Mouse (Mus musculus) Muller cell, postnatal 12 days (primary cell): ENCODE data around the gene Ccdc188.
A peak's percentile ranks its signal among the peaks of the same experiment; 100 is the strongest.

Experiments
- DNase-seq: peaks from one replicate; pipeline ENCODE4 v3.0.0-alpha.2; 2015; ENCODE audit errors: inconsistent ontology term

Gene Ccdc188

DNA sequence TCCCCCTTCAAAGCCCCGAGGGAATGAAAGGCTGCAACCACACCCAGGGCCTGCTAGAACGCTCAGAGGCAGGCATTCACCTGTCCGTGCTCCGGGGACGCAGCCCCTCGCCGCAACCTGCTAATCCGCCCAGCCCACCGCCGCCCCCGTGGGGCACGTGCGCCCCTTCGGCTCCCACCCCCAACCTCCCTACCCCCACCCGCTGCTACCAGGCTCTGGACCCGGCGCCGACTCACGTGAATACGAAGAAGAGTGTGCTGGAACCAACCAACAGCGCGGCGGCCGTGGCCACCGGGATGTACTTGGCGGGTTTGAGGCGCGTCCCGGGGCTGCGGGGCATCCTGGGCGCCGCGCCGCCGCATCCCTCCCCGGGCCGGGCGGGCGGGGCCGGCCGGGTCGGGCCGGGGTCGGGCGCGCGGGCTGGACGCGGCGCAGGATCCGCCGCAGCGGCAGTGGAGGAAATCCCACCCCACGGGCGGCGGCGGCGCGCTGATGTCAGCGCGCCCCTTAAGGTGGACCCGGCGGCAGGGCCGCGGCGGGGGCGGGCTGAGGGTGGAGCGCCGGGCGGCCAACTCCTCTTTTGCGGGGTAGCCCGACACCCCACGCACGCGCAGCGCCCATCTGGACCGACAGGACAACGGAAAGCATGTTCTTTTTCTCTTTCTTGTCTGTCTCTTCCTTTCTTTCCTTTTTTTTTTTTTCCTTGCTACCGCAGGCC, 17.2 kb downstream of the Ccdc188 start, which contains the start of gene Zdhhc8:
Zdhhc8 (minus strand) TSS at position 466 of the 718 bp plus-strand sequence.
- DNase-seq: peak; percentile 89

- peak; percentile 69 for DNase-seq
Observed at GRCm38 (mm10) chr16:18235389-18236065, 17.8 kb downstream of the Ccdc188 start.

GRCm38 (mm10) chr16:18236676-18237501, 19.2 kb downstream of the Ccdc188 start:
- DNase-seq: no peak

GRCm38 (mm10) chr16:18241581-18241980, 23.9 kb downstream of the Ccdc188 start:
- DNase-seq: no peak

DNA sequence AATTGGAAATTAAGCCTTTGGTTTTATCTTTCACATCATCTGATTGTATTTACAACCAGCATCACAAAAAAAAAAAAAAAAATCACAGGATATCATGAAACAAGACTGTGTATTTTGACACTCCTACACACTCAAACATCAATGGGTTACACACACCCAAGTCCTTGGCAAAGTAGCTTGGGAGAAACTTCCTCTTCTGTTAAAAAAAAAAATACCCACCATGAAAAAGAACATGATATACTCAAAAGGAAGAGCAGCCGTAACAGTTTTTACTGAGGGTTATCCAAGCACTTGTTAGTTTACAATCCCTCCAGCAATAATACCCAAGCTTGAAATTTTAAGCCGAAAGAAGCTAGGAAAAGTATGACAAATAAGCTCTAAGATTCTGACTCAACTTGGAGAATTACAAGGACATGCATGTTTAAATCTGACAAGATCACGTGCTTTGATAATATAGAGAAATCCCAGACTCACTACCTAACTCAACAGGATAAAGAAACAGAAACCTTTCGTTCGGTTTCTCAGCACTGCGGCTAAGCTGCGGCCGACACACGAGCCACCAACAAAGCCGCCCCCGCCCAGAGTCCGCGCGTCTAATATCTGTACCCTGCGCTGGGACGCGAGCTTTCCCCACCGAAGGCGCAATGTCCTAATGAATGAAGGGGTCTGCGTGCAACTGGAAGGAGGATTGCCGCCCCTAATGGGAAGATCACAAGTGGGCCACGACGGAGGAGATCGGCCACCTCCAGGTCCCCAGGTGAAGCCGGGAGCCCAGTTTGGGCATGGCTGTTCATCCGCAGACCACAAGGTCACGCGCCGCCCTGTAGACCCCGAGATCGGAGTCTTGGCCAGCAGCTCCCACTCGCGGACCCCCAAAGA, 30.1 kb downstream of the Ccdc188 start:
- peak; percentile 55 for DNase-seq

GRCm38 (mm10) chr16:18248433-18249363, 31.0 kb downstream of the Ccdc188 start, which contains the start of the genes Trmt2a and Ranbp1:
Gene Trmt2a (plus strand): TSS chr16:18248679.
Gene Ranbp1 (minus strand): TSS chr16:18248732.
- peak; percentile 99 for DNase-seq

DNA sequence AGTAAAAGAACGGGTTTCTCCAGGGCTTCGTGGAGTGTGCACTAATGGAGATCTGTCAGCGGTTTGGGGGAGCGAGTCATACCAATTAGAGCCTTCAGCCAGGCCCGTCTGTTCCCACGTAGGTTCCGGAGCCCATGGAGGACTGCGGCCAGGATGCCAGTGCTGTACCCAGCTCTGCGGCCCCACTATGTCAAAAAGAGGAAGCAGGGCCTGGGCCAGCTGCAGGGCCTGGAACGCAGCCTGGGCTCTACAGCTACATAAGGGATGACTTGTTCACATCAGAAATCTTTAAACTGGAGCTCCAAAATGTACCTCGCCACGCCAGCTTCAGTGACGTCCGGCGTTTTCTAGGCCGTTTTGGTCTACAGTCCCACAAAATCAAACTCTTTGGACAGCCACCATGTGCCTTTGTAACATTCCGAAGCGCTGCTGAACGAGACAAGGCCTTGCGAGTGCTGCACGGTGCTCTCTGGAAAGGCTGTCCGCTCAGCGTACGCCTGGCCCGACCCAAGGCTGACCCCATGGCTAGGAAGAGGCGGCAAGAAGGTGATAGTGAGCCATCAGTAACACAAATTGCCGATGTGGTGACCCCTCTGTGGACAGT, 31.8 kb downstream of the Ccdc188 start:
- DNase-seq: no peak

- DNase-seq: no peak
Observed at GRCm38 (mm10) chr16:18250231-18250630, 32.6 kb downstream of the Ccdc188 start.

DNA sequence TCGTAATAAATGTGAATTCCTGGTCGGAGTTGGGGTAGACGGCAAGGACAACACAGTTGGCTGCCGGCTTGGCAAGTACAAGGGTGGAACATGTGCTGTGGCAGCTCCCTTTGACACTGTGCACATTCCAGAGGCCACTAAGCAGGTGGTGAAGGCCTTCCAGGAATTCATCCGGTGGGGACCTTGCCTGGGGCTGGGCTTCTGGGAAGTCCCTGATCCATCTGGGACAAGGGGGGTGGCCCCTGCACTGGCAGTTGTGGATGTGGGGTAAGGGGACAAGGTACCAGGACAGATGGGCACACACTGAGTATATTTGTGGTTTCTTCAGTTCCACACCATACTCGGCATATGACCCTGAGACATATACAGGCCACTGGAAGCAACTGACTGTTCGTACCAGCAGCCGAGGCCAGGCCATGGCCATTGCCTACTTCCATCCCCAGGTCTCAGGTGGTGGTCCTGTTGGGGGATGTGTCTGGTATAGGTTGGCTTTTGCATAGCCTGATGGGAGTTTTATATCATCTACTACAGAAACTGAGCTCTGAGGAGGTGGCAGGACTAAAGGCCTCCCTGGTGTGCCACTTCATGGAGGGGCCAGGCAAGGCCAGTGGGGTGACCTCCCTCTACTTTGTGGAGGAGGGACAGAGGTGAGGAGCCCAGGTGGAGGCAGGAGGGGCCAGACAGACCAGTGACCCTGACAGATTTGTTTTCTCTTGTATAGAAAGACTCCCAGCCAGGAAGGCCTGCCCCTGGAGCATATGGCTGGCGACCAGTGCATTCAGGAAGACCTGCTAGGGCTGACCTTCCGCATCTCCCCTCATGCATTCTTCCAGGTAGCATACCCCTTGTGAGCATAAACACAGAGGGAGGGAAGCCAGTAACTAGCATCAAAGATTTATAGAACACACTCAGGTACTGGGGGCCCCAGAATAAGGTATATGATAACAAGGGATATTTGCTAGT, 33.4 kb downstream of the Ccdc188 start:
- DNase-seq: peak; percentile 79

GRCm38 (mm10) chr16:18252736-18253135, 35.1 kb downstream of the Ccdc188 start:
- DNase-seq: no peak

GRCm38 (mm10) chr16:18253866-18254265, 36.2 kb downstream of the Ccdc188 start:
- DNase-seq: no peak

- DNase-seq: no peak
Observed at GRCm38 (mm10) chr16:18258221-18258620, 40.5 kb downstream of the Ccdc188 start, which contains the start of gene Gm49776. Gene Gm49776 (minus strand): TSS chr16:18258321.

- no peak for DNase-seq
Observed at GRCm38 (mm10) chr16:18265024-18265423, 47.3 kb downstream of the Ccdc188 start.

GRCm38 (mm10) chr16:18268182-18268581, 50.5 kb downstream of the Ccdc188 start:
- no peak for DNase-seq
